Mouse (Mus musculus) liver, embryonic 14.5 days (tissue): ENCODE results near the gene Commd1. TPM values are rescaled to one million over a fixed set of nuclear protein-coding genes. Genes with fewer than 3 reads are reported as not detected.

Experiments used
- ATAC-seq: fragments of 200-750 bp; cut with Nextera tagmentation; 2 replicates; pipeline ENCODE4 v1.8.0; 2017; ENCODE audit warnings: moderate number of reproducible peaks, mild to moderate bottlenecking, moderate library complexity; ENCODE audit not compliant: insufficient read depth
- DNase-seq, 3 experiments: peaks; one replicate each; pipeline ENCODE4 v3.0.0-alpha.2; 2012 to 2013; ENCODE audit warnings: low read depth in 3 of 3, low spot score in 3 of 3
- H3K27ac ChIP-seq: fragments of 300-500 bp; sonication (generic); 2 replicates; pipeline ENCODE4 v1.5.1; 2014; ENCODE audit warnings: moderate library complexity, mild to moderate bottlenecking, control low read depth, inconsistent platforms
- H3K27me3 ChIP-seq: fragments of 300-500 bp; sonication (generic); 2 replicates; pipeline ENCODE4 v1.6.1; 2014; ENCODE audit warnings: mild to moderate bottlenecking, low read length, moderate library complexity; ENCODE audit not compliant: control insufficient read depth, insufficient read depth
- H3K36me3 ChIP-seq: fragments of 300-500 bp; sonication (generic); replicated peaks from 2 replicates; pipeline ENCODE4 v1.6.1; 2014; ENCODE audit warnings: low read depth; ENCODE audit not compliant: control insufficient read depth, insufficient read depth
- H3K4me1 ChIP-seq, 2 experiments: fragments of 200-500 bp in 1 of 2; fragments of 300-500 bp in 1 of 2; sonication (generic) in 1 of 2; replicated peaks; 2 replicates each; pipeline ENCODE4 v1.6.1; 2012 to 2014; ENCODE audit warnings: antibody characterized with exemption in 1 of 2, inconsistent platforms in 1 of 2, low read length in 1 of 2; ENCODE audit not compliant: control insufficient read depth in 2 of 2, insufficient read depth in 2 of 2
- H3K4me2 ChIP-seq: fragments of 300-500 bp; sonication (generic); 2 replicates; pipeline ENCODE4 v1.6.1; 2014; ENCODE audit warnings: low read depth, mild to moderate bottlenecking, control low read depth, moderate library complexity
- H3K4me3 ChIP-seq, 2 experiments: fragments of 200-500 bp in 1 of 2; fragments of 300-500 bp in 1 of 2; sonication (generic) in 1 of 2; 2 replicates each; pipeline ENCODE4 v1.5.1; 2012 to 2014; ENCODE audit warnings: low read depth in 2 of 2, low read length in 2 of 2, mild to moderate bottlenecking in 2 of 2, control low read depth in 1 of 2, inconsistent platforms in 1 of 2, moderate library complexity in 1 of 2; ENCODE audit not compliant: insufficient read depth in 1 of 2
- H3K9ac ChIP-seq: fragments of 300-500 bp; sonication (generic); replicated peaks from 2 replicates; pipeline ENCODE4 v1.6.1; 2014; ENCODE audit warnings: mild to moderate bottlenecking, control low read depth, moderate library complexity
- H3K9me3 ChIP-seq: fragments of 300-500 bp; sonication (generic); 2 replicates; pipeline ENCODE4 v1.6.1; 2016; ENCODE audit warnings: low read length, mixed read lengths; ENCODE audit not compliant: control insufficient read depth
- CTCF ChIP-seq: IDR thresholded peaks from 2 replicates; pipeline ENCODE4 v1.5.1; 2016; ENCODE audit warnings: antibody characterized with exemption, low read depth, control low read depth
- EP300 ChIP-seq: IDR thresholded peaks from 2 replicates; pipeline ENCODE4 v1.6.1; 2016; ENCODE audit warnings: antibody characterized with exemption, low read depth
- WGBS: fragments of 180-500 bp; shearing (Covaris S2); extraction: QIAGEN DNeasy Blood & Tissue Kit; methylation state at CpG from one replicate; pipeline ENCODE4 v1.1.7; 2014; ENCODE audit not compliant: insufficient replicate concordance; 5-methylcytosine and 5-hydroxymethylcytosine counted together
- polyA plus RNA-seq, 2 experiments: library from polyadenylated mRNA; depleted of rRNA in 1 of 2; stranded (reverse) in 1 of 2; unstranded in 1 of 2; fragments of >200 nt; fragmentation: Nextera tagmentation in 1 of 2; extraction: Ambion mirVana in 1 of 2; gene quantifications; 2 replicates each; pipeline versions ENCODE4 v1.2.1 to v1.2.3; 2012 to 2014

Commd1 gene
- polyA plus RNA-seq, 2 experiments: 35.6 to 203 TPM

GRCm38 (mm10) chr11:22990393-22991126 lies 8.4 kb upstream of the Commd1 start, which contains the start of gene Cct4:
Gene Cct4, plus strand, starts transcription at chr11:22990519.
- under 1% methylated on average over 66 of the region's 66 CpGs for WGBS
- Histone ChIP-seq H3K4me2 (peak within 1 kb of the TSS; percentile 80), H3K36me3 (peaks cover 22% of the 10 kb centered on the region), H3K4me3 (peak within 1 kb of the TSS; percentile 65 to 71), H3K27ac (peak within 1 kb of the TSS; percentile 47), H3K4me1 (peaks cover 4 to 11% of the 10 kb centered on the region in 2 experiments), H3K9me3 (no peaks in the 10 kb centered on the region), H3K27me3 (no peaks in the 10 kb centered on the region), H3K9ac (peak within 1 kb of the TSS; percentile 76)
- peak; percentile 98 for ATAC-seq
- DNase-seq: peak; percentile 78 to 82 (median 80)
- TF ChIP-seq CTCF (no peak), EP300 (0 out of 2 replicates have a peak, but pooled peaks have one; percentile 45)

DNA sequence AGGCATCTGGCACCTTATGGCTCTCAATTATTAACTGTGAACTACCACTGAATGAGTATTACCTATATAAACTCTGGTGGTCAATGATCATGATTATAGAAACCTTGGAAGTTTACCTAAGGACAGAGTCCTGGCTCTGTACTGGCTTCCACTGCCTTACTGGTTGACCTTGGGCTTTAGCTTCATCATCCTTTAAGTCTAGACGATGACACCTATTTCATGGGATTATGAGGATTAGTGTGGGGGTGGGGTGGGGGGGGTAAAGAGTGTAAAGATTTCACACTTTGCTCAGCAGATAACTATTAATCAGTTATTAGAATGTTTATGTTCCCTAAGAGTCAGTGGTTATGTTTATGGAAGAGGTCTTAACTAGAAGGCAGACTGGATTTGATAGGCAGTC lies 7.6 kb upstream of the Commd1 start:
- peaks cover 14% of the 10 kb centered on the region for H3K36me3 ChIP-seq
- H3K27me3 ChIP-seq: no peaks in the 10 kb centered on the region
- peak overlapping the region; percentile 65 to 71; a peak in 3 of 4 replicates for H3K4me3 ChIP-seq
- no peak for ATAC-seq
- no peak for DNase-seq
- WGBS: 61% methylated on average over 1 of the region's 1 CpGs
- H3K9ac ChIP-seq: peak overlapping the region; percentile 61
- TF ChIP-seq EP300 (no peak), CTCF (no peak)
- peak overlapping the region; percentile 67 for H3K4me2 ChIP-seq
- H3K9me3 ChIP-seq: no peaks in the 10 kb centered on the region
- peak overlapping the region; percentile 47 for H3K27ac ChIP-seq
- peaks cover 4 to 11% of the 10 kb centered on the region in 2 experiments for H3K4me1 ChIP-seq

DNA sequence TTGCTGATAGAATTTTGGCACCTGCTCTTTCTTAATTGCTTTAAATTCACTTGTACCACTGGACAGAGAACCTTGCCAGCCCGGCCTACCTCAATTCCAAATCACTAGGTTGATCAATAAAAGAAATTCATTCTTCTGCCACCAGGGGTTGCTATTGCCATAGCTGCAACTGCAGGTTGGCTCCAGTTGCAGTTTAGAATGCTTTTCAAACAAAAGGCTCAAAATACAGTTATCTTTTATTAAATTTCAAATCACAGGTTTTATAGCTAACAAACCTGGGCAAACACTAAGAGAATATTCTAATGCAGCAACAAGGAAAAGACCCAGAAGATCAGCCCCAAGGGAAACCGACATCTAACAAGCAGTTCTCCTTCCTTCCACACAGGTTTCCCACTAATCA lies 5.2 kb upstream of the Commd1 start:
- WGBS: 43% methylated on average over 2 of the region's 2 CpGs
- TF ChIP-seq EP300: no peak
- peak; percentile 83 for TF ChIP-seq CTCF
- DNase-seq (peak in 2 of 3 experiments; percentile 47 to 61), ATAC-seq (no peak)
- H3K9ac ChIP-seq: no peak overlapping the region
- H3K9me3 ChIP-seq: no peaks in the 10 kb centered on the region
- H3K36me3 ChIP-seq: no peaks in the 10 kb centered on the region
- no peak overlapping the region for H3K27ac ChIP-seq
- peaks cover 4 to 13% of the 10 kb centered on the region in 2 experiments for H3K4me1 ChIP-seq
- no peaks in the 10 kb centered on the region for H3K27me3 ChIP-seq
- no peak overlapping the region for H3K4me3 ChIP-seq
- no peak overlapping the region for H3K4me2 ChIP-seq

DNA sequence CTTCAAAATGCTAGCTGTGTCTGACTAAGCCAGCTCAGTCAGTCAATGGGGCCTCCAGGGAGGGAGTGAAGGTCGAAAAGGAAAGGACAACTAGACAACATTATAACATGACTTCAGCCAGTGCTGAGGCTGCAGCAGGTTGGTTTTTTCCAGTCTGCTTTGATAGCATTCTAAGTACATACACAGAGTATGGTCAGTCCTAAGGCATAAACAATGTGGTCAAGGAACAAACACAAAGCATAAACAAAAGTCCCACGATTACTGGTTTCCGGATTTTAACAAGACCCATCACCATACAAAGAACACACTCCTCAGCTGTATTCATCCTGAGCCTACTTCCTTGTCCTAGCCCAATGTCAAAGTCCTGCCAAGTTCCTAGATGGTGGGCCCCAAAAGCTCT lies 3.3 kb upstream of the Commd1 start:
- no peak overlapping the region for H3K9ac ChIP-seq
- 59% methylated on average over 3 of the region's 3 CpGs for WGBS
- no peaks in the 10 kb centered on the region for H3K9me3 ChIP-seq
- H3K4me1 ChIP-seq: peaks cover 7 to 9% of the 10 kb centered on the region in 2 experiments
- DNase-seq (no peak), ATAC-seq (no peak)
- TF ChIP-seq EP300 (no peak), CTCF (no peak)
- H3K4me3 ChIP-seq: no peak overlapping the region
- no peaks in the 10 kb centered on the region for H3K36me3 ChIP-seq
- no peaks in the 10 kb centered on the region for H3K27me3 ChIP-seq
- no peak overlapping the region for H3K27ac ChIP-seq
- H3K4me2 ChIP-seq: no peak overlapping the region

DNA sequence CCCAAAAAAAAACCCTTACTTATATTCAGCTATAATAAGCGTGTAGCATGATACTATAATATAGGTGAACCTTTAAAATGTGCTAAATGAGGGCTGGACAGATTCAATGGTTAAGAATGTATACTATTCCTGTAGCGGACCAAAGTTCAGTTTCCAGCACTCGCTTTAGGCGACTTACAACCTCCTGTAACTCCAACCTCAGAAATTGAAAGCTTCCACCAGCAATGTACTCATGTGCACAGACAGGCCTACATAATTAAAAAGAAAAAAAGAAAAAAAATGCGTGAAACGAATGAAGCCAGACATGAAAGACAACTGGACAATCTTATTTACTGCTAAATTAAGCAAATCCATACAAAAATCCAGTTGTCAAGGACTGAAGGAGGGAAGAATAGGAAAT lies 664 bp upstream of the Commd1 start:
- DNase-seq (no peak), ATAC-seq (no peak)
- whole genome bisulfite sequencing: 71% methylated on average over 6 of the region's 6 CpGs
- Histone ChIP-seq H3K4me3 (no peak overlapping the region; a peak in 1 of 4 replicates), H3K4me1 (peaks cover 7% of the 10 kb centered on the region in 2 experiments), H3K27me3 (no peaks in the 10 kb centered on the region), H3K27ac (no peak overlapping the region), H3K9ac (no peak overlapping the region), H3K9me3 (no peaks in the 10 kb centered on the region), H3K36me3 (peaks cover 4% of the 10 kb centered on the region), H3K4me2 (peak overlapping the region; percentile 94)
- TF ChIP-seq CTCF: no peak
- TF ChIP-seq EP300: no peak
